Mouse (Mus musculus): ENCODE results near the gene Slc30a2. TPM values are rescaled to one million over a fixed set of nuclear protein-coding genes. Genes with fewer than 3 reads are reported as not detected.

The Slc30a2 gene
- polyA plus RNA-seq, 1 experiment, result 0.51 TPM

DNA sequence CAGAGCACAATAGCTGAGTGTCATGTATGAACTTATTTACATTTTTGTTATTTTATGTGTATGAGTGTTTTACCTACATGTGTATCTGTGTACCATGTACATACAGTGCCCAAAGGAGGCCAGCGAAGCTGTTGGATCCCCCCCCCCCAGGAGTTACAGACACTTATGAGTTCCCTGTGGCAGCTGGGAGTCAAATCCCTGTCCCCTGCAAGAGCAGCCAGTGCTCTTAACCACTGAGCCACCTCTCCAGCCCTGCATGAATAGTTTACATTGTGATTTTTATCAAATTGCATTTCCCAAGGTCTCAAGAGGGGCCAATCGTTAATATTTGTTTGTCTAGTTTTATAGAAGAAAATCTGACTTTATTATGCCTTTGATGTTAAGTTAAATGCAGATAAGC is 36.0 kb upstream of the Slc30a2 start:
- WGBS, result 31% methylated on average over 2 of the region's 2 CpGs
- no peak for DNase-seq
- H3K4me1 ChIP-seq (ENCODE audit: control insufficient read depth, insufficient read depth, low read length), result peaks cover 6% of the 10 kb centered on the region
- H3K4me3 ChIP-seq (replicated peaks; ENCODE audit: extremely low read depth, low read depth, low read length), result no peak overlapping the region
- TF ChIP-seq POLR2A (IDR thresholded peaks at IDR 0.05; ENCODE audit: borderline replicate concordance, extremely low read depth, low read depth, low read length), result no peak
- no peak for TF ChIP-seq CTCF (IDR thresholded peaks at IDR 0.05; ENCODE audit: insufficient read depth, low read length)

DNA sequence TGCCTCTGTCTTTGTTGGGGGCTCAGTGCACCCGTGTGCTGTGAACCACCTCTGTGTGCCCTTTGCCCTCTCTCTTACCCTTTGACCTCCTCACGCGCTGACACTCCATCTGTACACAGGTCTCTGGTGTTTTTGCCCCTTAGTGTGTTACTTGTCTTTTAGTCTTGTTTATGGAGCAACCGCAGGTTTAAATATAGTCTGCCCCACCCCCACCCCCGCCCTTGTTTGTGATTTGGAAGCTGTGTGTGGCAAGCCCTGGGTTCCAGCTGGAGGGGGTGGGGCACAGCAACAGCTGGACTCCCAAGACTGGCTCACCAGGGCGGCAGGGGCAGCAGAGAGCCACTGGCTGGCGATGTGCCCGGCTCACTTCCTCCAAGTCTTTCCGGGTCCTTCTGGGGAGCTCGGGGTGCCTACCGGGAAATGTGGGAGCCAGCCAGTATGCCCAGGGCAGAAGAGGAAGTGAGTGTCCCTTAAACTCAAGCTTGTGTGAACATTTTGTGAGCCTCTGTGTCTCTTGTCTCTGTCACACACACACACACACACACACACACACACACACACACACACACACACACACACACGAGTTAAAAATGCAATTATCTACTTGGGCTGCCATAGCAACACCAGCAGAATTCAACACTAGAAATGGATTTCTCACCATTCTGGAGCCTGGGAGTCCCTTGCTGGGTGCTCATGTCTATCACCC is 35.5 kb upstream of the Slc30a2 start:
- peak; percentile 57 for DNase-seq
- TF ChIP-seq CTCF (IDR thresholded peaks at IDR 0.05; ENCODE audit: insufficient read depth, low read length), result peak; percentile 42
- no peak for TF ChIP-seq POLR2A (IDR thresholded peaks at IDR 0.05; ENCODE audit: borderline replicate concordance, extremely low read depth, low read depth, low read length)
- Histone ChIP-seq H3K4me1 (ENCODE audit: control insufficient read depth, insufficient read depth, low read length) (peaks cover 6% of the 10 kb centered on the region), H3K4me3 (replicated peaks; ENCODE audit: extremely low read depth, low read depth, low read length) (no peak overlapping the region)
- WGBS, result 4% methylated on average over 12 of the region's 12 CpGs

DNA sequence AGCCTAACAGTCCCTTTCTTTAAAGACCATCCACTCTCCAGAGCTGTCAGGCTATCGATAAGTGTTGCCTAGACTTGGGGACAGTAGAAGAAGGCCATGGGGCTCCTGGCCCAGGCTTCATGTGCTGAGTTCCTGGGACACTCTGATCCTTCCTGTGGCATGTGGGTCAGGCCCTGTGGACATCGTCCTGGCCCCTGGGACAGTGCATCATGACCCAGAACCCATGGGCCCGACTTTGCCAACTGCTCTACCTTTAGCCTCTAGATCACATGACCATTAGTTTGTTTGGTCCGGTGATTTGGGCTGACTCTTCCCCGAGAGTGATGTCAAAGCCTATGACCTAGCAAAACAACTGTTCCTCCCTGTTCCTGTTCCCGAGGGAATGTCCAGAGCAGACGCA is 32.9 kb upstream of the Slc30a2 start:
- DNase-seq, result no peak

DNA sequence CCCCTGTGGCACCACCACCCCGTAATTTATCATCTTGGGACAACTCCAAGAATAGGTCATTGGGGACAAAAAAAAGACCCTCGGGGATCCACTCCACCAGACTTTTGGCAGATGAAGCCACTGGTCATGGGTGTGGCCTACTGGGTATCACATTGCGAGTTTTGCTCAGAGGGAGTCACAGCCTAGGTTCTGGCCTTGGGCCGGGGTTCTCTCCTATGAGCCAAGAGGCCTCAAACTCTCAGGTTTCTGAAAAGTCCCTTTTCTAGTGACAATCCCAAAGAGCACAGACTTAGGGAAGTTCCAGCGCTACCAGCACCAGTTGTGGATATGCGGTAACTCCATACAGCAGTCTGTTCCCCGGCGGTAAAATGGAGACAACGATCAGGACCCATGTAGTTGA is 32.3 kb upstream of the Slc30a2 start:
- Histone ChIP-seq H3K4me3 (replicated peaks; ENCODE audit: extremely low read depth, low read depth, low read length) (no peak overlapping the region), H3K4me1 (ENCODE audit: control insufficient read depth, insufficient read depth, low read length) (peaks cover 6% of the 10 kb centered on the region)
- WGBS, result 85% methylated on average over 9 of the region's 9 CpGs
- TF ChIP-seq POLR2A (IDR thresholded peaks at IDR 0.05; ENCODE audit: borderline replicate concordance, extremely low read depth, low read depth, low read length) (no peak), CTCF (IDR thresholded peaks at IDR 0.05; ENCODE audit: insufficient read depth, low read length) (no peak)
- no peak for DNase-seq

More for the DNA sequence above, 32.9 kb upstream of the Slc30a2 start:
- TF ChIP-seq POLR2A (IDR thresholded peaks at IDR 0.05; ENCODE audit: borderline replicate concordance, extremely low read depth, low read depth, low read length) (no peak), CTCF (IDR thresholded peaks at IDR 0.05; ENCODE audit: insufficient read depth, low read length) (no peak)
- Histone ChIP-seq H3K4me3 (replicated peaks; ENCODE audit: extremely low read depth, low read depth, low read length) (no peak overlapping the region), H3K4me1 (ENCODE audit: control insufficient read depth, insufficient read depth, low read length) (peaks cover 6% of the 10 kb centered on the region)
- WGBS, result 84% methylated on average over 7 of the region's 7 CpGs

DNA sequence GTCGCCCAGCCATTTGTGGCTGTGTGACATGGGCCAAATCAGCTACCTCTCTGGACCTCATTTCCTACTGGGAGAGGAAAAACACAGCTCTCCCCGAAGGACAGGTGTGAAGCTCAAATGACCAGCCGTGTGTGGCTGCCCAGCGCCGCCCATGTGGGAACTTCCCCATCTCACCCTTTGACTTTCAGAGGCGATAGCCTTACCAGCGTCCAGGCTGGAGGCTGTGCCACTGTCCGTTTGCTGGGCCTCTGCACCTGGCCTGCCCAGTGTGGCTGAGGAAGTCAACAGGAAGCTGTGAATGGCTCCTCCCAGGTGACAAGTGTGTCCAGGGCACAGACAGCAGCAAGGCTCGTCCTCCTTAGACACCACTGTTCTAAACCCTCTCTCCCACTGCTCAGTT is 31.2 kb upstream of the Slc30a2 start:
- 68% methylated on average over 9 of the region's 9 CpGs for WGBS
- H3K4me3 ChIP-seq (replicated peaks; ENCODE audit: extremely low read depth, low read depth, low read length), result no peak overlapping the region
- TF ChIP-seq CTCF (IDR thresholded peaks at IDR 0.05; ENCODE audit: insufficient read depth, low read length) (no peak), POLR2A (IDR thresholded peaks at IDR 0.05; ENCODE audit: borderline replicate concordance, extremely low read depth, low read depth, low read length) (no peak)
- H3K4me1 ChIP-seq (ENCODE audit: control insufficient read depth, insufficient read depth, low read length), result peaks cover 6% of the 10 kb centered on the region
- DNase-seq, result no peak

DNA sequence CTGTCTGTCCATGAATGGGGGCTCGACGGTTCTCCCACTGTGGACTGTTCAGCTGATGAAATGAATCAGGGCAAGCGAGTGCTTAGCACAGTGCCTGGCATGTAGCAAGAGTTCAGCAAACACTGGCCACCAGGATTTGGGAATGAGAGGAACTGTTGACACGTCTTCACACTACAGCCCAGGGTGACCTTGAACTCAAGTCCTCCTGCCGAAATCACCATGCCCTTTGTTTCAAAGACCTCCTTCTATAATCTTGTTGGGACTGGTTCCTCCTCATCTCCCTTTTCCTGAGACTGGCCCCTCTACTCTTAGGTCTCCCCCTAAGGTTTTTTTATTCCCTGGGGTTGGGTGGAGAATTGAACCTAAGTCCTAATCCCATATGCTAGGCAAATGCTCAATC is 30.6 kb upstream of the Slc30a2 start:
- DNase-seq, result no peak
- Histone ChIP-seq H3K4me1 (ENCODE audit: control insufficient read depth, insufficient read depth, low read length) (peaks cover 2% of the 10 kb centered on the region), H3K4me3 (replicated peaks; ENCODE audit: extremely low read depth, low read depth, low read length) (no peak overlapping the region)
- WGBS, result 94% methylated on average over 5 of the region's 5 CpGs
- TF ChIP-seq CTCF (IDR thresholded peaks at IDR 0.05; ENCODE audit: insufficient read depth, low read length) (no peak), POLR2A (IDR thresholded peaks at IDR 0.05; ENCODE audit: borderline replicate concordance, extremely low read depth, low read depth, low read length) (no peak)

DNA sequence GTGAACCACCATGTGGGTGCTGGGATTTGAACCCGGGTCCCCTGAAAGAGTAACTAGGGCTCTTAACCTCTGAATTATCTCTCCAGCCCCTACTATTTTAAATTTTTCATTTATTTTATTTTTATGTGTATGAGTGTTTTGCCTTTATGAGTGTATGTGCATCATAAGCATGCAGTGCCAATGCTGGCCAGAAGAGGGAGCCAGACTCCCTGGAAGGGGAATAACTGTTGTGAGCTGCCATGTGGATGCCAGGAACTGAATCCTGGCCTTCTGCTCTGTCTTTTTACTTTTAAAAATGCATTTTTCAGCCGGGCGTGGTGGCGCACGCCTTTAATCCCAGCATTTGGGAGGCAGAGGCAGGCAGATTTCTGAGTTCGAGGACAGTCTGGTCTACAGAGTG is 30.1 kb upstream of the Slc30a2 start:
- Histone ChIP-seq H3K4me1 (ENCODE audit: control insufficient read depth, insufficient read depth, low read length) (no peaks in the 10 kb centered on the region), H3K4me3 (replicated peaks; ENCODE audit: extremely low read depth, low read depth, low read length) (no peak overlapping the region)
- no peak for DNase-seq
- no peak for TF ChIP-seq CTCF (IDR thresholded peaks at IDR 0.05; ENCODE audit: insufficient read depth, low read length)
- no peak for TF ChIP-seq POLR2A (IDR thresholded peaks at IDR 0.05; ENCODE audit: borderline replicate concordance, extremely low read depth, low read depth, low read length)
- 98% methylated on average over 6 of the region's 6 CpGs for WGBS

DNA sequence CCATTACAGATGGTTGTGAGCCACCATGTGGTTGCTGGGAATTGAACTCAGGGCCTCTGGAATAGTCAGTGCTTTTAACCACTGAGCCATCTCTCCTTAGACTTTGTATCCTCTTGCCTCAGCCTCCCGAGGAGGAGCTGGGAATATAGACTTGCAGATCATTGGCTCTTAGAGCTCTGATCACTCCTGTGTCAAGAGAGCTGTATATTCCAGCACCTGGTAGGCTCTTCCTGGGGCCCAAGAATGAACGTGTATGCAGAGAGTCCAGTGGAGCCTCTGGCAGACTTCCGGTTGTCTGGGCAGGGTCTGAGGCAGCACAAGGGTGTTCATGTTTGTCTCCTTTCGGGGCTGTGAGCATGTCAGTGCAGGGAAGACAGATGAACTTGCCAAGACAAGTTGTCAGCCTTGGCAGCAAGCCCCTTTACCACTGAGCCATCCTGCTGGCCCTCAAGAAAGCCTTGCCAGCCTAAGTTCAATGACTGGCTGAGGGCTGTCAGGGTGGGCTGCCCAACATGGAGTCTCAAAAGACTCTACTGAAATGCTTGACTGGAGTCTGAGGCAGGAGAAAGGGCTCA is 28.8 kb upstream of the Slc30a2 start:
- Histone ChIP-seq H3K4me1 (ENCODE audit: control insufficient read depth, insufficient read depth, low read length) (no peaks in the 10 kb centered on the region), H3K4me3 (replicated peaks; ENCODE audit: extremely low read depth, low read depth, low read length) (no peak overlapping the region)
- no peak for TF ChIP-seq POLR2A (IDR thresholded peaks at IDR 0.05; ENCODE audit: borderline replicate concordance, extremely low read depth, low read depth, low read length)
- TF ChIP-seq CTCF (IDR thresholded peaks at IDR 0.05; ENCODE audit: insufficient read depth, low read length), result no peak
- WGBS, result 63% methylated on average over 4 of the region's 4 CpGs
- no peak for DNase-seq

DNA sequence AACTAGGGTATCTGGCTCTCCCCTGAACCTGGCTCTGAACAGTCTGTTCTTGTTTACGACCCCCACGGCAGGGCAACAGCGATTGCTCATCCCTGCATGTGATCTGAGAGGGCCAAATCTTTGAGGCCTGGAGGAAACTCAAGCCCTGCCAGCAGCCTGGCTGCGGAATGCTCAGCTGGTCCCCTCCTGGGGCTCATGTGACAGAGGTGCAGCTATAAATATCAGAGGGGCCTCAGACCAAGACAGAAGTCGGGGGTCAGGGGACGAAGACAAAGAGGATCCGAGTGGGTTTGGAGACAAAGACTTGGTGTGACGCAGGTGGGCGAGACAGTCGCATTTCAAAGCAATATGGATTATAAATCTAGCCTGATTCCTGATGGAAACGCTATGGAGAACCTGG is 28.1 kb upstream of the Slc30a2 start, which contains the start of gene Trim63:
TSS of gene Trim63 (plus strand) at position 245 of the 400 bp plus-strand sequence.
- Histone ChIP-seq H3K4me1 (ENCODE audit: control insufficient read depth, insufficient read depth, low read length) (no peaks in the 10 kb centered on the region), H3K4me3 (replicated peaks; ENCODE audit: extremely low read depth, low read depth, low read length) (no peak within 1 kb of the TSS)
- WGBS, result 43% methylated on average over 11 of the region's 11 CpGs
- no peak for DNase-seq
- TF ChIP-seq CTCF (IDR thresholded peaks at IDR 0.05; ENCODE audit: insufficient read depth, low read length), result no peak
- TF ChIP-seq POLR2A (IDR thresholded peaks at IDR 0.05; ENCODE audit: borderline replicate concordance, extremely low read depth, low read depth, low read length), result no peak

DNA sequence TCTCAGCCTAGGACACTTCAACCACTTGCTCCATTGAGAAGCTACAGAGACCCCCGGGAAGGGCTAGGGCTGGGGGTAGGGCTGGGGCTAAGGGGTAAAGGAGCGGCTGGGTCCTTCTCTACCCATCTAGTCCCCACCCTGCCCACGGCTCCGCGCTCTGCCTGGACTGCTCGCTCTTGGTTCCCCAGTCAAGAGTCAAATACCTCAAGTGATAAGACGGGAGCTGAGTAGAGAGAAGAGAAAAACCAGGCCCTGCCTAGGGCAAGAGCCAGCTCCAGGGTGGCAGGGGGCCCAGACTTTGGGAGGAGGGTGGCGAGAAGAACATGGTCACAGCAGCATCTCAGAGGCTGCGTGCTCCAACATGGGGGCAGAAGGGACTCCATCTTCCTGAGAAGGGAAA is 27.5 kb upstream of the Slc30a2 start:
- DNase-seq, result no peak
- H3K4me3 ChIP-seq (replicated peaks; ENCODE audit: extremely low read depth, low read depth, low read length), result no peak overlapping the region
- WGBS, result 62% methylated on average over 9 of the region's 9 CpGs

More for the DNA sequence above, 27.5 kb upstream of the Slc30a2 start:
- H3K4me1 ChIP-seq (ENCODE audit: control insufficient read depth, insufficient read depth, low read length), result no peaks in the 10 kb centered on the region
- TF ChIP-seq CTCF (IDR thresholded peaks at IDR 0.05; ENCODE audit: insufficient read depth, low read length) (no peak), POLR2A (IDR thresholded peaks at IDR 0.05; ENCODE audit: borderline replicate concordance, extremely low read depth, low read depth, low read length) (no peak)
